Mouse (Mus musculus): ENCODE results near the gene Ube2d2b.

Ube2d2b gene

DNA sequence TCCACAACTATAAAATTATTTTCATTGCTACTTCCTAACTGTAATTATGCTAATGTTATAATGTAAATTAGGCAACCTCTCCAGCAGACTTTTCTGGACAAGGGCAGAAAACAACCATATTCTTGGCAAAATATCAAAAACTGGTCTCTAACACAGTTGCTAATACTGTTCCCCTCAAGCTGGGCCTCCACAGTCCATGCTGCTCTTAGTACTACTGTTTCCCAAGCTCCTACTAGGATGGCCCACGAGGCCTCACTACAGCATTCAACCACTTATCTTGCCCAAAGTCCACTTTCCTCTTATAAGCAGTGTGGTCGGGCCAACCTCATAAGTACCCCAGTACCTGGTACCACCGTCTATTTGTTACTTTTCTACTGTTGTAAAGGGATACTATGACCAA, 24.7 kb downstream of the Ube2d2b start:
- no peak for DNase-seq (ENCODE audit: low read depth, low spot score)

DNA sequence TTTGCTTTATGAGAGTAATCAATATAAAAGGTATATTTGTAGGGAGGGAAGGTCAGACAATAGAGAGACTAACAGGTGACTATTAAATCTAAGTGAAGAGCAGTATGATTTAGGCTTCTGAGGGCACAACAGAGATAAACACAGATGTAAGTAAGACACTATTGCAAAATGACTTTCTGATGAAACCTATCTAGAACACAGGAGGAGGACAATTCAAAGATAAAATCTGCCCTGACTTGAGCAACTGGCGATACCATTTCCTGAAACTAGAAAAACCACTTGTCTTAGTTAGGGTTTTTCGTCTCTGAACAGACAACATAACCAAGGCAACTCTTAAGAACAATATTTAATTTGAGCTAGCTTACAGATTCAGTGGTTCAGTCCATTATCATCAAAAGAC, 25.6 kb downstream of the Ube2d2b start:
- DNase-seq (ENCODE audit: low read depth, low spot score) = no peak

DNA sequence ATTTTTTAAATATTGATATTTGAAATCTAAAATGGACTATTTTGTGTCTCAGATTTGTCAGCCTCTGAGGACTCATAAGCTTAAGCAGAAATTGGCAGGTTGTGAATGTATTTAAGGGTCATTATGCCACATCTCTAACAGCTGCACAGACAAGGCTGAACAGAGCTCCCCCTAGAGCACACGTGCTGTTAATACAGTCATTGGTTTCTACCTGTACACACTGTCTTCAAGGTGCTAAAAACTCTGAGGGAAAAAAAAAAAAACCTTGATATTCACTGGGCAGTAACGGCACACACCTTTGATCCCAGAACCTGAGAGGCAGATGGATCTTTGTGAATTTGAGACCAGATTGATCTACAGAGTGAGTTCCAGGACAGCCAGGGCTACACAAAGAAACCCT, 29.1 kb downstream of the Ube2d2b start:
- DNase-seq (ENCODE audit: low read depth, low spot score) = no peak

DNA sequence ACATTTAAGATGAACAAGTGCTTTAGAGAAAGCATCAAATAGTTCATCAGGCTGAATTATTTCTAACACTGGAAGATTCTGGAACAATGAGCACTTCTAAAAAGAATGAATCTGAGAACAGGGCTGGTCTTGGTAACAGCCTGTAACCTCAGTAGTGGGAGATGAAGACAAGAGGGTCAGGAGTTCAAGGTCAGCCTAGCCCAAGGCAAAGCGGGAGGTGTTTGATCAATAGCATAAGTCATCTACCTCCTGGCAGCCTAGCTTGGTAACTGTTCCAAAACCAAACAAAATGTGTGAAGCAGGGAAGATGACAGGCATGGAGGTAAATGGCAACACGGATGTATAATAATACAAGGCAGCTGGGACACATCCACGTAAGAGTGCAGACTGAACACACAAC, 34.1 kb downstream of the Ube2d2b start:
- no peak for DNase-seq (ENCODE audit: low read depth, low spot score)

DNA sequence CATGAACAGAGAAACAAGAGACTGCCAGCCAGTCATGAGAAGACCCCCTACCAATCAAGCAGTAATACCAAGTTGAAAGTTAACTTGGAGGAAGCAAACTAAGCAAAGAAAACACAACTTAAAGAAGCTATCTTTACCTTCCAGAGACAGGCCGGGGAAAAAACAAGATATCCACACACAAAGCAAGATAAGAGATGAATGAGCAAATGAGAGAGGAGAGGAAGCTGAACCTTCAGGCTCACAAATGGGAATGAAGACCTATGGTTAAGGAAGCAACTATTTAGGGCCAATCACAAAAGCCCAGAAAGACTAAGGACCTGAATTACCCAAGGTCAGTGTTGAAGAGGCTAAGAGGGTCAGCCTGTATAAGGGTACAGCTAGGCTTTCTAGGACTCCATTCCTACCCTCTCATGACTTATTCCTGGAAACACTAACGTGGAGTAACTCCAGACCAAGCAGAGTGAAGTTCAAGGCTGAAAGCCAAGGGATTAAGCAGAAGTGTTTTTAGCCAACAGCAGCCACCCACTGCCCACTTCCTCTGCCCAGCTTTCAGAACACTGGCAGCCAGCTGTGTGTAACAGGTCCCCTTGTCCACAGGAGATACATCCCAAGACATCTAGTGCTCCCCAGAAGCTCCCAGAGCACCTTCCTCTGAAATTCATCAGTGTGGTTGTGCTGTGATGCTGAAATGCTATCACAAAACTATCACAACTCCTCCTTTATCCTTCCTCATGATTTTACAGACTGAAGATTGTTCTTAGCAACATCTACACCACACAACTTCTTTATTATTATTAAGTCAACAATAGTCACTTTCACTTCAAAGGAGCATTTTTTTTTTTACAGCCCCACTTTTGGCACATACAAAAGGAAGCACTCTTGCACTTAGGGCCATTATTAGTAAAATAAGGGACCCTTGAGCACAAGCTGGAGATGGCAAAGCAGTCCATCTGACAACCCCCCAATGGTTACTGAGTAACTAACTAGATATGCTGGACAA, 36.5 kb downstream of the Ube2d2b start:
- DNase-seq (ENCODE audit: low read depth, low spot score) = no peak

DNA sequence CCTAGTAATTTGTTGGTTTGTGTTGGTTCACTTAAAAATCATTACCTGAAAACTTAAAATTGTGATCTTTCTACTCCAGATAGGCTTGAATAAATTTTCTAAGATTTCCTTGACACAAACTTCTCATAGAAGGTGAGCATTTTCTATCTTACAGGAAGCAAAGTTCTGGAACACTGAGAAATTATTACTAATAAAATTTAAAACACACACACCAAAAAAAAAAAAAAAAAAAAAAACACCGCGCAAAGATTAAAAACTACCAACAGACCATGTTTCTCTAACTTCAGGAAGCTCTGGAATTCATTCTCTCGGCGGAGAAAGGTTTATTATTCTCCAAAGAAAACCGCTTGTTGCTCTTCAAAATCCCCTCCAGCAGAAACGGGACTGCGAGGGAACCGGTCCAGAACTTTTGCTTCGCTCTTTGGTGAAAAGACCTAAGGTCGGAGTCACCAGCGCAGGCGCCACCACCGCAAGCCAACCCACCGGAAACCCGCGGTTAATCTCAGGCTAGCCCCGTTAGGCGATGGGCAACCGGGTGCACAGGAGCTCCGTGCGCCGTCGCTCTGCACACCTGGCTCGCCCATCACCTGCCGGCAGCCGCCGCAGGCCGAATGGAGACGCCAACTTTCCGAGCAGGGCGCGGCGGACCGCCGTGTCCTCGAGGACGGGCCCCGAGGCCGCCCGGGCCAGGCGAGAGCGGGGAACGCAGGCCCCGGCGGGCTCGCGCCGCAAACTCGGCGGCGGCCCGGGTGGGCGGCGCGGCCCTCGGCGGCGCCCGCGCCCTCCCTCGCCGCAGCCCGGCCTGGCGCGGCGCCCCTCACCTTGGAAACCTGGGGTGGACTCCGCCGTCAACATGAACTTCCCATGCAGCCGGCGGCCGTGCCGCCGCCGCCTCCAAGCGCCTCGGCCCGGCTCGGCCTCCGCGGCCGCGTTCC, 38.3 kb downstream of the Ube2d2b start:
- no peak for DNase-seq (ENCODE audit: low read depth, low spot score)

DNA sequence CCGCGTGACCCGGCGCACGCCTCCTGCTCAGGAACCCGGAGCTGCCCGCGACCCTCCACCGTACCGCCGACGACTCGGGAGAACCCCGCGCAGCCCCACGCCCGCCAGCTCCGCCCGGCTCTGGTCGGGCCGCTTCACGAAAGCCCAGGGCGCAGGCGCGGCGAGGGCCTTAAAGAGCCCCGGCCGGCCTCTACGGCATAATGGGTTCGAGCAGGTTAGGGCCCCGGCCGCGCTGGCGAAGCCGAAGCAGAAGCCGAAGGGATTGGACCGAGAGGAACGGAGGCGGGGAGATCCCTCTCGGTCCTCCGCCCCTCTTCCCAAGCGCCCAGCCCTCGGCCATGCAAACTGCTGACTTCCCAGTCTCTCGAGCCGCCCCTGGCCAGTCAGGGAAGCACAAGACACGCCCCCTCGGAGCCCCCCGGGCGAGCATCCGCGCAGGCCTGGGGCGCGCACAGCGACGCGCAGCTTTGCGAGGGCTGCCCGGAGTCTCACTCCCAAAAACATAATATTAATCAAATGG, 39.1 kb downstream of the Ube2d2b start:
- DNase-seq (ENCODE audit: low read depth, low spot score) = peak; percentile 81

DNA sequence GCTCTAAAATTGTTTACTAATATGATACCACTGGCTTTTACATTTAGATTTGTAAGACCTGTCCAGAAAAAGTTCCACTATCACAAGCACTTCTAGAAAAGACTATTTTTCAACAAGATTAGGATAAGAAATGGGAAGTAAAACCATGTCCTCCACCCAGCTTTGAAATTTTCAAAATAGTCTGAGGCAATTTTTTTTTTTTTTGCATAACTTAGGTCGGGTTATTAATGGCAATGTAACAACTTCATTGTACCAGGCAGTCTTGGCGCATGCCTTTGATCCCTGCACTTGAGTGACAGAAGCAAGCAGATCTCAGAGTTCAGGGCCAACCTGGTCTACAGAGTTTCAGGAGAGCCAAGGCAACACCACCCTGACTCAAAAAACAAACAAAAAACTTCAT, 39.8 kb downstream of the Ube2d2b start:
- DNase-seq (ENCODE audit: low read depth, low spot score) = no peak

DNA sequence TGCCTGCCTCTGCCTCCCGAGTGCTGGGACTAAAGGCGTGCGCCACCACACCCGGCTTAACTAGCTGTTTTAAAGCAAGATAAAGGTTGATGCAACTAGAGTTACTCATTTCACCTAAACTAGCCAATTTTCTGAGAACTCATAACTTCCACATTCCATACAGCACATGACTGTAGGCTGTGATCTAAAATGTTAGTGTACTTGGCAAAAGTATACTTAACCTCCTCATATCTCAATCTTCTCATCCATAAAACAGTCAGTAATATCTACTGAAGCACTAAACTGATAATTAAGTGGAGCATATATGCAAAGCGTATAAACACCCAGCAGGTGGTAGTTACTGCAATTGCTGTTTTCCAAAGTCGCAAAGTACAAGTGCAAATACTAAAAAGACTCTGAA, 43.4 kb downstream of the Ube2d2b start:
- DNase-seq (ENCODE audit: low read depth, low spot score) = no peak

DNA sequence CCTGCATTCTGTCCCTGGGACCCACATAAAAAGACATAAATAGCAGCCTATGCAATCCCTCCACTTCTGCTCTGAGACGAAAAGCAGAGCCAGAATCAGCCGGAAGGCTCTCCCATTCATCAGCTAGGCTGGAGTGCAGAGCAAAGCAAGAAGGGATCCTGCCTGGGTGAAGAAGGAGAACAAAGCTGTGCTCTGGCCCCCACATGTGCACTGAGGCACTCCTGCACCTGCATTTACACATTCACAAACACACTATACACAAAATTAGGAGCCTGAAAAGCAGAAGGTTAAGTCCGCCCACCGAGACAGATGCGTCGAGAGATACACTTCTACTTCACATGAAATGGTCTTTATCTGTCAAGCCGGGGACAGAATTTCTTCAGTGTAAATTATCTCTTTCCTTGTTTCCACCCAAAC, 44.0 kb downstream of the Ube2d2b start:
- no peak for DNase-seq (ENCODE audit: low read depth, low spot score)

DNA sequence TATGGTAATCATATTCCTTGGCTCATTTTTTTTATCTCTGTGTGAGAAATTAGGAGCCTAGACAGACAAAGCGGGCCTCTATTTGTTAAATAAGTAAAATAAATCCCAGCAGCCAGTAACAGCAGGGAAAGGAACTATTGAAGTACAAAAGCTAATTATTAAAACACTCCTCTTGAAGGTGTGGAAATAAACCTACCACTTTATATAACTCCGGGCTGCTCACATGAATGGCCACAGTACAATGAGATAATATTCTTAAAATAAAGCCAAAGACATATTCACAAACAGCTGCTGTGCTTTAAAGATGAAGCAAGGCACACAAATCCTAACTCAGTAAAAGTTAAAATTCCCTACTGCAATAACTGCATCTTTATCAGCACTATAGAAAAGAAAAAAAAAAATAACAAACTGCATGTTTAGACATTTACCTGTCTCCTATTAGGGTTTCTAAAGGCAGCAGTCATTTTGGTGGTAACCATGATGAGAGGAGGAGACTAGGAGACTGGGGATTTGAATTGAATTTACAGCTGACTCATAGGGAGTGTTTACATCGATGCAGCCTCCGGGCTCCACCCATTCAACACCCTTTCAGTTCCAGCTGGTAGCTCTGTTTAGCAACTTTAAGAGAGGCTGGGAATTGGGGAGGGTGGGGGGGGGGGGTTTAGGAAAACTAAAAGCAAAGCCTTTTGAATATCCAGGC, 44.8 kb downstream of the Ube2d2b start, which contains the start of gene Evi5:
Gene Evi5, minus strand, starts transcription at position 547 of the 700 bp plus-strand sequence.
- DNase-seq (ENCODE audit: low read depth, low spot score) = no peak

DNA sequence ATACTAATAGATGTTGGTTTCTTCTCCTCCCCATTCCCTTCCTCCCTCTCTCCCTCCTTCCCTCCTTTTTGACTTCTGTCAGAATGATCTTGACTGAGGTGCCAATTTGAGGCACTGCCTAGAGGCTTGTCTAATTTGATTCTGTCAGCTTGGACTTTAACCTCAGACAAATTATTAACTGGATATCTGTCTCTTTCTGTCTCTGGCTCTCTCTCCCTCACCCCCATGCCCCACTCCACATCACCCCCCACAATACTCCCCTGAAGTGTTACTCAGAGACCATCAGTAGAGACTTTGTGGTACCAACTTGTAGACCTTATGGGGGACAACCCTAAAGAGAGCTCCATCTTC, 45.3 kb downstream of the Ube2d2b start:
- DNase-seq (ENCODE audit: low read depth, low spot score) = no peak

DNA sequence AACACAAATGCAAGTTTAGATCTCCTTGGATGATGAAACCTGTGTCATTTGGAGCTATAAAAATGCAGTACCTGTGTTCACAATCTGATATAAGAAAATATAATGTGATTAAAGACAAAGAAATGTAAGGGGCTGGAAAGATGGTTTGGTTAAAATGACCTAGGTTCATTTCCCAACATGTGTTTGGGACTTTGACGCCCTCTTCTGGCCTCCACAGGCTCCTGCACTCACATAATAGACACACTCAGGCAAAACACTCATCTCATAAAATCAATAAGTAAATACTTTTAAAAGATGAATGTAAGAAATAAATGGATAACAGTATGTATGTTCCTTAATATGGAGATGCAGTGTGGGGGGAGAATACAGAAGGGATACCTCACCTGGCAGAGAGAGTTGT, 47.2 kb downstream of the Ube2d2b start:
- DNase-seq (ENCODE audit: low read depth, low spot score) = no peak

DNA sequence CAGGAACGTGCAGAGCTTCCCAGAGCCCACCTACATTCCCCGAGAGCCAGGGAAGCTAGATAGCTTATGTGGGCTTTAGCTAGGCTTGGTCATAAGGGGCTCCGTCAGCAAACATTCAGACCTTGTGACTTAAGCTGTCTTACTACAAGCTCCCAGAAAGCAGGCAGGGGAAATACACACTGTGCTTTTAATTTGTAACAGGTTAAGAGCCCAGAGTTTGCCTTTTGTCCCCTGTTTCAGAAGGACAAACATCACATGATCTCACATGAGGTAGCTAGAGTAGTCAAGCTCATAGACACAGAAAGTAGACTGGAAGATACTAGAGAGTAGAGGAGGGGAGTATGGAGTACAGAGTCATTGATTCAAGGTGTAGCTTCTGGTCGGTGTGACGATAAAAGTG, 50.8 kb downstream of the Ube2d2b start:
- DNase-seq (ENCODE audit: low read depth, low spot score) = no peak
